ENCODE assay signal across 24 mouse cellular contexts in the genomic region with DNA sequence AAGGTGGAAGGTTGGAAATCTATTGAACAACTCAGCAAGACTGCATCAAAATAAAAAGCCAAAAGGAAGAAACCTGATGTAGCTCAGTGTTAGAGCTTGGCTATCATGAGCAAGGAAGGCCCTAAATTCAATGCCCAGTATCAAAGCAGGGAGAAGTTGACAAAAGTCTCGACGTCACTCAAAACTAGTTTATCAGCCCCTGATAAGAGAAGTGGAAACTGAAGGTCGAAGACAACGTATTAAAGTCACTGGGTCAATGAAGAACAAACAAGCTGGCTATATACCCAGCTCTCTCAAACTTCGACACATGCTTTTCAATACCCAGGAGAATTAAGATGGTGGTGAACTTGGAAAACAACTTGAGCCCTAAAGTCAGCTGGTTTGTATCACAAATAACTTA. TPM values are rescaled to one million over a fixed set of nuclear protein-coding genes. Genes with fewer than 3 reads are reported as not detected.
A peak's percentile ranks its signal among the peaks of the same experiment; 100 is the strongest.
DNase-seq lines count a peak whose midpoint lies in the region; ATAC-seq and TF ChIP-seq lines count a peak whose summit lies in the region.
"Had no signal": no experiment of that assay in that cellular context is flagged by ENCODE, and none has a peak within 500 bp of the region (broad histone marks: within the 10 kb centered on the region; RNA-seq: fewer than 3 reads in every experiment).

No protein-coding gene starts in this region.

- no peak for TF ChIP-seq POLR2A in liver, adult 2 months (IDR thresholded peaks at IDR 0.05; ENCODE audit: extremely low read depth, insufficient read depth, low read length)
- TF ChIP-seq POLR2A in MEL (IDR thresholded peaks at IDR 0.05; ENCODE audit: control insufficient read depth in 1 of 2, insufficient read depth in 1 of 2, low read depth in 1 of 2, low read length in 2 of 2, poor library complexity in 1 of 2) = no peak

- no peaks in the 10 kb centered on the region for H3K27me3 ChIP-seq in liver, adult 2 months (ENCODE audit: control insufficient read depth, insufficient read depth, low read length)
- H3K27me3 ChIP-seq in liver, embryonic 11.5 days (replicated peaks; ENCODE audit: control insufficient read depth, insufficient read depth, low read length) = no peaks in the 10 kb centered on the region
- H3K27me3 ChIP-seq in megakaryocyte, embryonic 14.5 days (replicated peaks) = no peaks in the 10 kb centered on the region
- no peaks in the 10 kb centered on the region for H3K27me3 ChIP-seq in MEL (ENCODE audit: control insufficient read depth in 1 of 2, insufficient read depth in 2 of 2, low read length in 2 of 2)
- H3K27me3 ChIP-seq: CH12.LX, Patski had no signal

- ATAC-seq in liver, embryonic 11.5 days (replicated peaks; ENCODE audit: low FRiP score) = no peak
- ATAC-seq in megakaryocyte, adult 5-6 weeks (ENCODE audit: poor library complexity, severe bottlenecking) = no peak
- ATAC-seq: activated CD4-positive, CD25-positive, alpha-beta regulatory T cell, adult 4 months; CD4-positive, CD25-positive, alpha-beta regulatory T cell, adult 4 months; Patski had no signal

- TF ChIP-seq RAD21 in MEL (IDR thresholded peaks at IDR 0.05; ENCODE audit: low read depth, low read length) = no peak

- TF ChIP-seq CTCF in gastrocnemius, adult 2 months (IDR thresholded peaks at IDR 0.05) = no peak
- TF ChIP-seq CTCF in liver, adult 2 months (IDR thresholded peaks at IDR 0.05; ENCODE audit: low read depth, low read length) = no peak
- no peak for TF ChIP-seq CTCF in MEL (IDR thresholded peaks at IDR 0.05 in 2 of 3, conservative IDR thresholded peaks at IDR 0.05 in 1 of 3; ENCODE audit: control insufficient read depth in 1 of 3, insufficient read depth in 1 of 3, low read depth in 2 of 3, low read length in 3 of 3, poor library complexity in 1 of 3, severe bottlenecking in 1 of 3)

- TF ChIP-seq EP300 in MEL (IDR thresholded peaks at IDR 0.05; ENCODE audit: low read depth in 1 of 2, low read length in 2 of 2) = no peak

- H3K4me2 ChIP-seq in liver, embryonic 11.5 days = no peak overlapping the region

- H3K9me3 ChIP-seq in liver, embryonic 11.5 days (ENCODE audit: control insufficient read depth, low read length) = no peaks in the 10 kb centered on the region
- H3K9me3 ChIP-seq in megakaryocyte, embryonic 14.5 days = no peaks in the 10 kb centered on the region
- no peaks in the 10 kb centered on the region for H3K9me3 ChIP-seq in MEL (replicated peaks; ENCODE audit: insufficient read depth, low read length)
- H3K9me3 ChIP-seq: G1E had no signal

- intact Hi-C loops in gastrocnemius, adult 2 months (cut with DNase I) = no loop called here

- WGBS in liver, adult 2 months = 12% methylated on average over 5 of the region's 5 CpGs
- 31% methylated on average over 5 of the region's 5 CpGs for WGBS in liver, embryonic 11.5 days

- H3K27ac ChIP-seq in gastrocnemius, adult 2 months = 0 out of 2 replicates have a peak overlapping the region, but pooled peaks have one; percentile 16
- H3K27ac ChIP-seq in liver, adult 2 months (replicated peaks; ENCODE audit: insufficient read depth, low read depth, low read length) = no peak overlapping the region
- no peak overlapping the region for H3K27ac ChIP-seq in liver, embryonic 11.5 days (ENCODE audit: low read depth, low read length)
- H3K27ac ChIP-seq in MEL (ENCODE audit: control insufficient read depth, low read depth, low read length) = no peak overlapping the region

- H3K4me1 ChIP-seq in liver, adult 2 months (ENCODE audit: control insufficient read depth, insufficient read depth, low read length) = peaks cover 22% of the 10 kb centered on the region
- peaks cover 35% of the 10 kb centered on the region for H3K4me1 ChIP-seq in liver, embryonic 11.5 days (replicated peaks; ENCODE audit: control insufficient read depth, insufficient read depth, low read length)
- peaks cover 68% of the 10 kb centered on the region for H3K4me1 ChIP-seq in megakaryocyte, embryonic 14.5 days
- H3K4me1 ChIP-seq in MEL (ENCODE audit: control insufficient read depth in 1 of 2, insufficient read depth in 2 of 2, low read length in 2 of 2) = peaks cover 28 to 33% of the 10 kb centered on the region in 2 experiments

- H3K79me2 ChIP-seq in liver, adult 2 months (ENCODE audit: control insufficient read depth, insufficient read depth, low read length) = peaks cover 22% of the 10 kb centered on the region
- peaks cover 11% of the 10 kb centered on the region for H3K79me2 ChIP-seq in MEL (ENCODE audit: control insufficient read depth, insufficient read depth, low read length, poor library complexity)

- H3K36me3 ChIP-seq in liver, adult 2 months (ENCODE audit: control insufficient read depth, insufficient read depth, low read length) = peaks cover 49% of the 10 kb centered on the region
- peaks cover 7% of the 10 kb centered on the region; the same call in 1 of the 2 replicates for H3K36me3 ChIP-seq in liver, embryonic 11.5 days (ENCODE audit: control insufficient read depth, insufficient read depth, low read length)
- peaks cover 37% of the 10 kb centered on the region for H3K36me3 ChIP-seq in megakaryocyte, embryonic 14.5 days (replicated peaks; ENCODE audit: low read length)
- peaks cover 6 to 38% of the 10 kb centered on the region in 2 experiments for H3K36me3 ChIP-seq in MEL (ENCODE audit: control insufficient read depth in 1 of 2, insufficient read depth in 2 of 2, low read length in 2 of 2)

- DNase-seq in gastrocnemius, adult 2 months = no peak
- DNase-seq in gastrocnemius, postnatal 10 days = no peak
- DNase-seq in liver, adult 2 months (ENCODE audit: extremely low read depth, low read depth, low spot score) = peak; percentile 55
- DNase-seq in liver, embryonic 11.5 days (ENCODE audit: low spot score) = no peak
- DNase-seq in MEL (ENCODE audit: low read depth, low spot score) = no peak
- no peak for DNase-seq in adrenal gland, adult 2 months
- DNase-seq: adrenal gland, adult 8-10 months; adrenal gland, postnatal 10 days; adrenal gland, postnatal 14 days; adrenal gland, postnatal 25 days; adrenal gland, postnatal 36 days; B cell, adult 2 months; cerebellum, adult 11 months; cerebellum, adult 11-12 months; cerebellum, adult 18-20 months; cerebellum, adult 2 months had no signal

- H3K4me3 ChIP-seq in gastrocnemius, adult 2 months = no peak overlapping the region
- no peak overlapping the region for H3K4me3 ChIP-seq in liver, adult 2 months (ENCODE audit: insufficient read depth, low read depth, low read length)
- no peak overlapping the region for H3K4me3 ChIP-seq in liver, embryonic 11.5 days (ENCODE audit: low read depth, low read length)
- peak overlapping the region; percentile 48 for H3K4me3 ChIP-seq in megakaryocyte, embryonic 14.5 days (replicated peaks)
- no peak overlapping the region for H3K4me3 ChIP-seq in MEL (ENCODE audit: control insufficient read depth in 1 of 2, insufficient read depth in 1 of 2, low read depth in 2 of 2, low read length in 2 of 2)

- H3K9ac ChIP-seq in liver, adult 2 months (ENCODE audit: low read depth, low read length) = no peak overlapping the region
- no peak overlapping the region for H3K9ac ChIP-seq in liver, embryonic 11.5 days (ENCODE audit: low read depth, low read length)
- H3K9ac ChIP-seq in MEL (ENCODE audit: control insufficient read depth, low read depth, low read length, poor library complexity, severe bottlenecking) = no peak overlapping the region

TF ChIP-seq in MEL, 35 proteins besides CTCF, POLR2A, EP300 and RAD21:
- TF ChIP-seq MEF2A (IDR thresholded peaks at IDR 0.05; ENCODE audit: extremely low read depth, insufficient replicate concordance, low read depth, low read length, poor library complexity, severe bottlenecking) = no peak
- TF ChIP-seq KAT2A (conservative IDR thresholded peaks at IDR 0.05; ENCODE audit: low read depth, low read length) = no peak
- peak; percentile 44; the same call in 1 of the 2 replicates for TF ChIP-seq GATA1 (IDR thresholded peaks at IDR 0.05; ENCODE audit: low read depth, low read length)
TF ChIP-seq in MEL: peak in this region for 1.

RNA-seq across cellular contexts. Expression of gene Lrtm2, which starts 41.7 kb away (rescaled TPM):
- total RNA-seq in gastrocnemius, adult 2 months (2021) = under 1 TPM; 0.22 to 0.77 TPM
- under 1 TPM; 0.16 to 0.31 TPM for total RNA-seq in gastrocnemius, postnatal 10 days (2021)
- total RNA-seq in liver, adult 2 months (2014; rRNA removed) = under 0.01 TPM in 2 replicates
- polyA plus RNA-seq in liver, adult 2 months (2012; rRNA removed) = 0.05 and 0.17 TPM in 2 replicates
- polyA plus RNA-seq in liver, embryonic 11.5 days (2014; fragmentation: Nextera tagmentation; extraction: Ambion mirVana) = not detected in 2 replicates
- not detected in 2 replicates for polyA plus RNA-seq in megakaryocyte, embryonic 14.5 days (2012; ENCODE audit: insufficient read depth, low replicate concordance)
- total RNA-seq in megakaryocyte, adult 5-6 weeks (2015) = 0.23 TPM in 1 of 2 replicates, not detected in the other
- not detected in 2 replicates for total RNA-seq in megakaryocyte, adult 5-6 weeks (2017)
- not detected in 2 replicates for total RNA-seq in MEL (2012; rRNA removed)
- polyA plus RNA-seq in MEL (2012; ENCODE audit: insufficient read depth in 1 of 2, insufficient read length in 2 of 2, low read depth in 1 of 2, low replicate concordance in 2 of 2, missing spikeins in 1 of 2) = not detected
- total RNA-seq in adrenal gland, adult 2 months (2021) = under 1 TPM in 1 of 2 experiments, not detected in 1; 0.28 TPM
- 0.13 TPM in 1 of 2 replicates, not detected in the other for polyA plus RNA-seq in adrenal gland, adult 2 months (2012; rRNA removed)
- total RNA-seq: adrenal gland, postnatal 14 days; adrenal gland, postnatal 25 days; CH12.LX had no signal
- polyA plus RNA-seq: activated CD4-positive, CD25-positive, alpha-beta regulatory T cell, adult 4 months; C2C12; G1E had no signal

RNA-seq across cellular contexts. Expression of gene Adipor2, which starts 45.3 kb away (rescaled TPM):
- 10 to 100 TPM; 87.7 to 94.8 TPM for total RNA-seq in gastrocnemius, adult 2 months (2021)
- total RNA-seq in gastrocnemius, postnatal 10 days (2021) = 10 to 100 TPM; 55.7 to 56.2 TPM
- 252 and 306 TPM in 2 replicates for total RNA-seq in liver, adult 2 months (2014; rRNA removed)
- 212 and 246 TPM in 2 replicates for polyA plus RNA-seq in liver, adult 2 months (2012; rRNA removed)
- polyA plus RNA-seq in liver, embryonic 11.5 days (2014; fragmentation: Nextera tagmentation; extraction: Ambion mirVana) = 15.8 and 16.5 TPM in 2 replicates
- 6.0 and 11.7 TPM in 2 replicates for polyA plus RNA-seq in megakaryocyte, embryonic 14.5 days (2012; ENCODE audit: insufficient read depth, low replicate concordance)
- 64.1 and 69.9 TPM in 2 replicates for total RNA-seq in megakaryocyte, adult 5-6 weeks (2015)
- 94.1 and 98.6 TPM in 2 replicates for total RNA-seq in megakaryocyte, adult 5-6 weeks (2017)
- 37.9 and 41.3 TPM in 2 replicates for total RNA-seq in MEL (2012; rRNA removed)
- 10 to 100 TPM in 1 of 2 experiments, not detected in 1; 37.6 TPM for polyA plus RNA-seq in MEL (2012; ENCODE audit: insufficient read depth in 1 of 2, insufficient read length in 2 of 2, low read depth in 1 of 2, low replicate concordance in 2 of 2, missing spikeins in 1 of 2)
- 100 to 1,000 TPM; 194 to 198 TPM for total RNA-seq in adrenal gland, adult 2 months (2021)
- 55.9 and 62.9 TPM in 2 replicates for polyA plus RNA-seq in adrenal gland, adult 2 months (2012; rRNA removed)
